Mouse (Mus musculus): Measurements from ENCODE around the gene Cd80.
"Not testable (repeated sequence)": the region's sequence is repeated elsewhere in the genome, so short reads cannot be mapped to it uniquely, and the experiment has no call there.

The Cd80 gene

GRCm38 (mm10) chr16:38455511-38456418 is at the start of gene Cd80:
Gene Cd80, plus strand, starts transcription at chr16:38455561.
- no peak for DNase-seq (ENCODE audit: low read depth, low spot score)

GRCm38 (mm10) chr16:38406293-38406692 is 49.1 kb upstream of the Cd80 start:
- DNase-seq (ENCODE audit: low read depth, low spot score), result no peak

GRCm38 (mm10) chr16:38406708-38407107 is 48.7 kb upstream of the Cd80 start:
- DNase-seq (ENCODE audit: low read depth, low spot score), result peak; percentile 88

GRCm38 (mm10) chr16:38407584-38407983 is 47.8 kb upstream of the Cd80 start:
- DNase-seq (ENCODE audit: low read depth, low spot score), result peak; percentile 88

- peak; percentile 70 for DNase-seq (ENCODE audit: low read depth, low spot score)
These were observed 46.9 kb upstream of the Cd80 start for GRCm38 (mm10) chr16:38408416-38408815.

GRCm38 (mm10) chr16:38414953-38415352 is 40.4 kb upstream of the Cd80 start:
- no peak for DNase-seq (ENCODE audit: low read depth, low spot score)

- DNase-seq (ENCODE audit: low read depth, low spot score), result no peak
These were observed 30.0 kb upstream of the Cd80 start for GRCm38 (mm10) chr16:38425374-38425773.

- no peak for DNase-seq (ENCODE audit: low read depth, low spot score)
These were observed 29.6 kb upstream of the Cd80 start for GRCm38 (mm10) chr16:38425799-38426198.

GRCm38 (mm10) chr16:38431446-38432185 is 23.7 kb upstream of the Cd80 start:
- DNase-seq (ENCODE audit: low read depth, low spot score), result no peak

GRCm38 (mm10) chr16:38432498-38433425 is 22.6 kb upstream of the Cd80 start, which contains the start of gene Pla1a:
Gene Pla1a, minus strand, starts transcription at chr16:38433145.
- peak; percentile 16 for DNase-seq (ENCODE audit: low read depth, low spot score)

GRCm38 (mm10) chr16:38433514-38433913 is 21.8 kb upstream of the Cd80 start:
- DNase-seq (ENCODE audit: low read depth, low spot score), result no peak

- no peak for DNase-seq (ENCODE audit: low read depth, low spot score)
These were observed 21.0 kb upstream of the Cd80 start for GRCm38 (mm10) chr16:38434295-38434795.

- DNase-seq (ENCODE audit: low read depth, low spot score), result no peak
These were observed 16.2 kb upstream of the Cd80 start for GRCm38 (mm10) chr16:38439190-38439589.

GRCm38 (mm10) chr16:38440403-38440802 is 15.0 kb upstream of the Cd80 start:
- DNase-seq (ENCODE audit: low read depth, low spot score), result no peak

GRCm38 (mm10) chr16:38441611-38442010 is 13.8 kb upstream of the Cd80 start:
- DNase-seq (ENCODE audit: low read depth, low spot score), result no peak

GRCm38 (mm10) chr16:38442216-38442615 is 13.1 kb upstream of the Cd80 start:
- no peak for DNase-seq (ENCODE audit: low read depth, low spot score)

- DNase-seq (ENCODE audit: low read depth, low spot score), result no peak
These were observed 11.5 kb upstream of the Cd80 start for GRCm38 (mm10) chr16:38443721-38444464.

GRCm38 (mm10) chr16:38445046-38445445 is 10.3 kb upstream of the Cd80 start:
- no peak for DNase-seq (ENCODE audit: low read depth, low spot score)

- DNase-seq (ENCODE audit: low read depth, low spot score), result no peak
These were observed 9.8 kb upstream of the Cd80 start for GRCm38 (mm10) chr16:38445576-38445975.

GRCm38 (mm10) chr16:38446141-38446540 is 9.2 kb upstream of the Cd80 start:
- DNase-seq (ENCODE audit: low read depth, low spot score), result not testable (repeated sequence)

GRCm38 (mm10) chr16:38447366-38447765 is 8.0 kb upstream of the Cd80 start:
- no peak for DNase-seq (ENCODE audit: low read depth, low spot score)
